ENCODE assay signal across 15 mouse cellular contexts in genomic region chr1:193430231-193430630, GRCm38 (mm10).
"Had no signal": no experiment of that assay in that cellular context is flagged by ENCODE, and none has a peak within 500 bp of the region (broad histone marks: within the 10 kb centered on the region; RNA-seq: fewer than 3 reads in every experiment).

No protein-coding gene starts in this region.

- H3K9me3 ChIP-seq: liver, embryonic 13.5 days; midbrain, embryonic 12.5 days had no signal

- H3K27ac ChIP-seq: kidney, postnatal 0 days; layer of hippocampus, adult 2 months; left cerebral cortex, adult 2 months; liver, embryonic 13.5 days; midbrain, embryonic 12.5 days had no signal

- H3K36me3 ChIP-seq: liver, embryonic 13.5 days; midbrain, embryonic 12.5 days had no signal

- H3K4me2 ChIP-seq: liver, embryonic 13.5 days; midbrain, embryonic 12.5 days had no signal

- H3K4me1 ChIP-seq: liver, embryonic 13.5 days had no signal

- H3K27me3 ChIP-seq: liver, embryonic 13.5 days had no signal

- H3K9ac ChIP-seq: liver, embryonic 13.5 days; midbrain, embryonic 12.5 days had no signal

- H3K4me3 ChIP-seq: layer of hippocampus, adult 2 months; left cerebral cortex, adult 2 months; liver, embryonic 13.5 days; midbrain, embryonic 12.5 days had no signal

- DNase-seq: kidney, adult 2 months; kidney, postnatal 25 days; layer of hippocampus, adult 9-11 months; liver, embryonic 13.5 days; lung, adult 2 months; lung, postnatal 14 days; lung, postnatal 4 days; retina, postnatal 1 day; thymus, adult 2 months; thymus, postnatal 14 days; thymus, postnatal 4 days had no signal
